Mouse (Mus musculus) MEL (cell line): ENCODE results near the gene Prkcz. TPM values are rescaled to one million over a fixed set of nuclear protein-coding genes. Genes with fewer than 3 reads are reported as not detected.

Experiments
- DNase-seq: peaks from one replicate; pipeline ENCODE4 v3.0.0; 2011; ENCODE audit warnings: low read depth, low spot score
- H3K27ac ChIP-seq: 2 replicates; pipeline ENCODE4 v1.5.1; 2012; ENCODE audit warnings: low read depth, mild to moderate bottlenecking, control low read depth, low read length, moderate library complexity; ENCODE audit not compliant: control insufficient read depth
- H3K27me3 ChIP-seq, 2 experiments: fragments of 150-350 bp in 1 of 2; sonication (generic) in 1 of 2; 2 replicates each; pipeline ENCODE4 v1.6.1; 2012; ENCODE audit warnings: low read length in 2 of 2, mild to moderate bottlenecking in 2 of 2, improper control_type of control experiment in 1 of 2, moderate library complexity in 1 of 2; ENCODE audit not compliant: insufficient read depth in 2 of 2, control insufficient read depth in 1 of 2
- H3K36me3 ChIP-seq, 2 experiments: 2 replicates each; pipeline ENCODE4 v1.6.1; 2012 to 2014; ENCODE audit warnings: low read length in 2 of 2, improper control_type of control experiment in 1 of 2, inconsistent platforms in 1 of 2, mild to moderate bottlenecking in 1 of 2; ENCODE audit not compliant: insufficient read depth in 2 of 2, control insufficient read depth in 1 of 2
- H3K4me1 ChIP-seq, 2 experiments: fragments of 150-350 bp in 1 of 2; sonication (generic) in 1 of 2; 2 replicates each; pipeline ENCODE4 v1.6.1; 2012; ENCODE audit warnings: low read length in 2 of 2, improper control_type of control experiment in 1 of 2, mild to moderate bottlenecking in 1 of 2; ENCODE audit not compliant: insufficient read depth in 2 of 2, control insufficient read depth in 1 of 2
- H3K4me3 ChIP-seq, 2 experiments: fragments of 150-350 bp in 1 of 2; sonication (generic) in 1 of 2; 2 replicates each; pipeline ENCODE4 v1.5.1; 2012; ENCODE audit warnings: low read depth in 2 of 2, low read length in 2 of 2, mild to moderate bottlenecking in 2 of 2, moderate library complexity in 2 of 2, control low read depth in 1 of 2, improper control_type of control experiment in 1 of 2; ENCODE audit not compliant: control insufficient read depth in 1 of 2, insufficient read depth in 1 of 2
- H3K79me2 ChIP-seq: 2 replicates; pipeline ENCODE4 v1.6.1; 2012; ENCODE audit warnings: mild to moderate bottlenecking, low read length, moderate library complexity; ENCODE audit not compliant: control insufficient read depth, poor library complexity, insufficient read depth
- H3K9ac ChIP-seq: 2 replicates; pipeline ENCODE4 v1.6.1; 2012; ENCODE audit warnings: low read depth, mild to moderate bottlenecking, control low read depth, low read length, moderate library complexity; ENCODE audit not compliant: control insufficient read depth, poor library complexity, severe bottlenecking
- H3K9me3 ChIP-seq: fragments of 150-350 bp; sonication (generic); replicated peaks from 2 replicates; pipeline ENCODE4 v1.6.1; 2012; ENCODE audit warnings: mild to moderate bottlenecking, low read length, improper control_type of control experiment, moderate library complexity; ENCODE audit not compliant: insufficient read depth
- BHLHE40 ChIP-seq: IDR thresholded peaks from 2 replicates; pipeline ENCODE4 v1.6.1; 2012; ENCODE audit warnings: low read depth, mild to moderate bottlenecking, inconsistent platforms, low read length, improper control_type of control experiment, borderline replicate concordance
- CHD1 ChIP-seq: IDR thresholded peaks from 2 replicates; pipeline ENCODE4 v1.6.1; 2012; ENCODE audit warnings: low read depth, mild to moderate bottlenecking, inconsistent platforms, low read length, improper control_type of control experiment
- CHD2 ChIP-seq: IDR thresholded peaks from 2 replicates; pipeline ENCODE4 v1.6.1; 2011; ENCODE audit warnings: low read length, improper control_type of control experiment
- CTCF ChIP-seq, 3 experiments: IDR thresholded peaks in 2 of 3; conservative IDR thresholded peaks in 1 of 3; 2 replicates each; pipeline ENCODE4 v1.5.1; 2011 to 2012; ENCODE audit warnings: low read length in 3 of 3, low read depth in 2 of 3, mild to moderate bottlenecking in 2 of 3, improper control_type of control experiment in 1 of 3, inconsistent platforms in 1 of 3, mixed read lengths in 1 of 3, moderate library complexity in 1 of 3; ENCODE audit not compliant: control insufficient read depth in 1 of 3, insufficient read depth in 1 of 3, poor library complexity in 1 of 3, severe bottlenecking in 1 of 3
- ELF1 ChIP-seq: IDR thresholded peaks from 2 replicates; pipeline ENCODE4 v1.6.1; 2014; ENCODE audit warnings: low read depth, mild to moderate bottlenecking, inconsistent platforms, low read length, improper control_type of control experiment, moderate library complexity
- ETS1 ChIP-seq: IDR thresholded peaks from 2 replicates; pipeline ENCODE4 v1.6.1; 2012; ENCODE audit warnings: low read depth, mild to moderate bottlenecking, inconsistent platforms, low read length, improper control_type of control experiment, moderate library complexity
- GATA1 ChIP-seq: IDR thresholded peaks from 2 replicates; pipeline ENCODE4 v1.6.1; 2011; ENCODE audit warnings: low read depth, low read length, improper control_type of control experiment
- HCFC1 ChIP-seq: IDR thresholded peaks from 2 replicates; pipeline ENCODE4 v1.6.1; 2012; ENCODE audit warnings: low read depth, mild to moderate bottlenecking, inconsistent platforms, low read length, improper control_type of control experiment, moderate library complexity
- JUND ChIP-seq: IDR thresholded peaks from 2 replicates; pipeline ENCODE4 v1.6.1; 2011; ENCODE audit warnings: low read depth, mild to moderate bottlenecking, improper control_type of control experiment, low read length
- MAFK ChIP-seq: IDR thresholded peaks from 2 replicates; pipeline ENCODE4 v1.6.1; 2011; ENCODE audit warnings: low read depth, mild to moderate bottlenecking, low read length, improper control_type of control experiment, borderline replicate concordance
- MAX ChIP-seq: IDR thresholded peaks from 2 replicates; pipeline ENCODE4 v1.6.1; 2011; ENCODE audit warnings: low read length, improper control_type of control experiment
- MAZ ChIP-seq: IDR thresholded peaks from 2 replicates; pipeline ENCODE4 v1.6.1; 2012; ENCODE audit warnings: low read depth, mild to moderate bottlenecking, inconsistent platforms, low read length, improper control_type of control experiment
- MXI1 ChIP-seq: IDR thresholded peaks from 2 replicates; pipeline ENCODE4 v1.6.1; 2011; ENCODE audit warnings: mild to moderate bottlenecking, low read depth, low read length, improper control_type of control experiment
- MYC ChIP-seq: IDR thresholded peaks from 2 replicates; pipeline ENCODE4 v1.6.1; 2011; ENCODE audit warnings: low read depth, mild to moderate bottlenecking, low read length, improper control_type of control experiment, moderate library complexity
- NRF1 ChIP-seq: IDR thresholded peaks from 2 replicates; pipeline ENCODE4 v1.6.1; 2014; ENCODE audit warnings: low read depth, mild to moderate bottlenecking, inconsistent platforms, low read length, improper control_type of control experiment, moderate library complexity; ENCODE audit not compliant: poor library complexity, insufficient read depth, severe bottlenecking
- POLR2AphosphoS5 ChIP-seq: IDR thresholded peaks from 2 replicates; pipeline ENCODE4 v1.6.1; 2012; ENCODE audit warnings: low read depth, borderline replicate concordance, mild to moderate bottlenecking, inconsistent platforms, low read length, moderate library complexity, mixed read lengths
- RAD21 ChIP-seq: IDR thresholded peaks from 2 replicates; pipeline ENCODE4 v1.6.1; 2011; ENCODE audit warnings: mild to moderate bottlenecking, low read depth, low read length, improper control_type of control experiment
- SIN3A ChIP-seq: IDR thresholded peaks from 2 replicates; pipeline ENCODE4 v1.6.1; 2012; ENCODE audit warnings: low read length, improper control_type of control experiment, inconsistent platforms
- SMC3 ChIP-seq: IDR thresholded peaks from 2 replicates; pipeline ENCODE4 v1.6.1; 2011; ENCODE audit warnings: low read depth, low read length, improper control_type of control experiment
- TAL1 ChIP-seq: IDR thresholded peaks from 2 replicates; pipeline ENCODE4 v1.6.1; 2012; ENCODE audit warnings: mild to moderate bottlenecking, inconsistent platforms, low read length, moderate library complexity, mixed read lengths
- TCF12 ChIP-seq: IDR thresholded peaks from 2 replicates; pipeline ENCODE4 v1.6.1; 2014; ENCODE audit warnings: low read depth, mild to moderate bottlenecking, inconsistent platforms, low read length, improper control_type of control experiment, moderate library complexity
- UBTF ChIP-seq: IDR thresholded peaks from 2 replicates; pipeline ENCODE4 v1.6.1; 2012; ENCODE audit warnings: low read depth, mild to moderate bottlenecking, inconsistent platforms, low read length, improper control_type of control experiment, moderate library complexity, borderline replicate concordance; ENCODE audit not compliant: insufficient read depth
- USF1 ChIP-seq: IDR thresholded peaks from 2 replicates; pipeline ENCODE4 v1.6.1; 2014; ENCODE audit warnings: low read depth, mild to moderate bottlenecking, inconsistent platforms, low read length, improper control_type of control experiment, moderate library complexity
- USF2 ChIP-seq, 2 experiments: IDR thresholded peaks; 2 replicates each; pipeline ENCODE4 v1.6.1; 2011 to 2012; ENCODE audit warnings: improper control_type of control experiment in 2 of 2, low read length in 2 of 2, borderline replicate concordance in 1 of 2, inconsistent platforms in 1 of 2, low read depth in 1 of 2, mild to moderate bottlenecking in 1 of 2; ENCODE audit not compliant: insufficient read depth in 1 of 2
- ZC3H11A ChIP-seq: IDR thresholded peaks from 2 replicates; pipeline ENCODE4 v1.6.1; 2012; ENCODE audit warnings: low read depth, mild to moderate bottlenecking, inconsistent platforms, low read length, improper control_type of control experiment
- ZKSCAN1 ChIP-seq: IDR thresholded peaks from 2 replicates; pipeline ENCODE4 v1.6.1; 2012; ENCODE audit warnings: low read depth, mild to moderate bottlenecking, inconsistent platforms, low read length, improper control_type of control experiment, moderate library complexity
- ZNF384 ChIP-seq: IDR thresholded peaks from 2 replicates; pipeline ENCODE4 v1.6.1; 2012; ENCODE audit warnings: low read depth, mild to moderate bottlenecking, inconsistent platforms, low read length, improper control_type of control experiment
- polyA plus RNA-seq, 2 experiments: library from polyadenylated mRNA; stranded (reverse) in 1 of 2; unstranded in 1 of 2; fragments of >175 nt in 1 of 2; fragments of >200 nt in 1 of 2; gene quantifications; 2 replicates each; pipeline versions ENCODE4 v1.2.1 to v1.2.4; 2012; ENCODE audit warnings: low replicate concordance in 2 of 2, low read depth in 1 of 2; ENCODE audit not compliant: insufficient read length in 2 of 2, insufficient read depth in 1 of 2, missing spikeins in 1 of 2
- total RNA-seq: library from RNA; depleted of rRNA; stranded (reverse); fragments of 300-350 nt; gene quantifications from 2 replicates; pipeline ENCODE4 v1.2.3, GENCODE M21; 2012

Gene Prkcz
- total and polyA plus RNA-seq, 3 experiments, result 0.12 to 0.92 TPM; not detected in 1

- Histone ChIP-seq H3K27me3 (no peaks in the 10 kb centered on the region), H3K9me3 (no peaks in the 10 kb centered on the region), H3K36me3 (peaks cover 0 to 5% of the 10 kb centered on the region in 2 experiments; a peak in 2 of 4 replicates), H3K4me3 (peak overlapping the region; percentile 69 to 95), H3K9ac (peak overlapping the region; percentile 81), H3K4me1 (peaks cover 0 to 11% of the 10 kb centered on the region in 2 experiments), H3K79me2 (peaks cover 7% of the 10 kb centered on the region), H3K27ac (peak overlapping the region; percentile 89)
- TF ChIP-seq UBTF (no peak), USF2 (IDR thresholded peaks at IDR 0.05; ENCODE audit: borderline replicate concordance in 1 of 2, insufficient read depth in 1 of 2, low read depth in 1 of 2, low read length in 2 of 2) (no peak), MAZ (peak; percentile 67; the same call in 1 of the 2 replicates), ZC3H11A (peak; percentile 99), RAD21 (peak; percentile 100), BHLHE40 (no peak), MXI1 (peak; percentile 58), TAL1 (no peak), NRF1 (0 out of 2 replicates have a peak, but pooled peaks have one; percentile 28), ETS1 (peak; percentile 26; the same call in 1 of the 2 replicates), CTCF (IDR thresholded peaks at IDR 0.05 in 2 of 3, conservative IDR thresholded peaks at IDR 0.05 in 1 of 3; ENCODE audit: control insufficient read depth in 1 of 3, insufficient read depth in 1 of 3, low read depth in 2 of 3, low read length in 3 of 3, poor library complexity in 1 of 3, severe bottlenecking in 1 of 3) (peak; percentile 90 to 99 (median 95)), TCF12 (no peak), CHD2 (no peak), CHD1 (no peak), HCFC1 (0 out of 2 replicates have a peak, but pooled peaks have one; percentile 34), ZKSCAN1 (no peak), SMC3 (peak; percentile 99), GATA1 (no peak), MYC (0 out of 2 replicates have a peak, but pooled peaks have one; percentile 36), MAFK (no peak), SIN3A (peak; percentile 85), JUND (peak; percentile 20; the same call in 1 of the 2 replicates), USF1 (no peak), MAX (peak; percentile 29; the same call in 1 of the 2 replicates), ELF1 (peak; percentile 63), POLR2AphosphoS5 (no peak), ZNF384 (0 out of 2 replicates have a peak, but pooled peaks have one; percentile 31)
- peak; percentile 94 for DNase-seq
These were observed 111.9 kb downstream of the Prkcz start for GRCm38 (mm10) chr4:155249257-155249647.
